In the genomic region with DNA sequence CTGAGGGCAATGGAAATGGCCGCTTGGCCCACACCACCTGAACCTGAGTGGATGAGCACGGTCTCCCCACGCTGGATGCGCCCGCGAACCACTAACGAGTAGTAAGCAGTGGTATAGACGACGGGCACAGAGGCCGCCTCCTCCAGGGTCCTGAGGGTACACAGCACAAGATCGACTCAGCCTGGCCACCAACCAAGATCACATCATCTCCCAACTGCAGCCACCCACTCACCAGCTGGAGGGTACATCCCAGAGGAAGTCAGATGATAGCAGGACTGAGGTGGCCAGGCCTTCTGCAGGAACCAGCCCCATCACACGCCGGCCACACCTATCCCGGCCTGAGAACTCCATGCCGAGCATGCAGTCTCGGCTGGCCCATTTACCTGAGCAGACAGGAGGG, we compare ENCODE assay signal across 21 mouse cellular contexts.
"Had no signal": no experiment of that assay in that cellular context is flagged by ENCODE, and none has a peak within 500 bp of the region (broad histone marks: within the 10 kb centered on the region; RNA-seq: fewer than 3 reads in every experiment).

No protein-coding gene starts in this region.

- H3K9ac ChIP-seq: limb, embryonic 12.5 days; limb, embryonic 15.5 days; liver, embryonic 14.5 days; liver, postnatal 0 days; lung, embryonic 14.5 days; midbrain, embryonic 13.5 days; stomach, embryonic 15.5 days had no signal

- H3K9me3 ChIP-seq: limb, embryonic 12.5 days; limb, embryonic 15.5 days; midbrain, embryonic 13.5 days; stomach, embryonic 15.5 days had no signal

- H3K27me3 ChIP-seq: limb, embryonic 12.5 days; limb, embryonic 15.5 days; midbrain, embryonic 13.5 days; stomach, embryonic 15.5 days had no signal

- H3K4me3 ChIP-seq: layer of hippocampus, adult 2 months; left cerebral cortex, adult 2 months; limb, embryonic 12.5 days; limb, embryonic 15.5 days; midbrain, embryonic 13.5 days; stomach, embryonic 15.5 days had no signal

- H3K4me1 ChIP-seq: limb, embryonic 12.5 days; limb, embryonic 15.5 days; midbrain, embryonic 13.5 days; stomach, embryonic 15.5 days had no signal

- H3K4me2 ChIP-seq: limb, embryonic 12.5 days; limb, embryonic 15.5 days; liver, embryonic 11.5 days; lung, embryonic 14.5 days; midbrain, embryonic 13.5 days; stomach, embryonic 15.5 days had no signal

- H3K27ac ChIP-seq: layer of hippocampus, adult 2 months; left cerebral cortex, adult 2 months; limb, embryonic 12.5 days; limb, embryonic 15.5 days; liver, embryonic 14.5 days; macrophage; midbrain, embryonic 13.5 days; stomach, embryonic 15.5 days had no signal

- DNase-seq: kidney, adult 18-20 months; kidney, adult 9 months; kidney, postnatal 14 days; kidney, postnatal 4 days; left cerebral cortex, postnatal 4 days; liver, postnatal 0 days; lung, embryonic 14.5 days; right cerebral cortex, postnatal 14 days; spleen, adult 18-20 months; thymus, postnatal 25 days had no signal

- ATAC-seq: intestine, embryonic 16.5 days; liver, postnatal 0 days; lung, postnatal 0 days; midbrain, embryonic 13.5 days had no signal
